Mouse (Mus musculus): Measurements from ENCODE around the gene Trmt112.

DNA sequence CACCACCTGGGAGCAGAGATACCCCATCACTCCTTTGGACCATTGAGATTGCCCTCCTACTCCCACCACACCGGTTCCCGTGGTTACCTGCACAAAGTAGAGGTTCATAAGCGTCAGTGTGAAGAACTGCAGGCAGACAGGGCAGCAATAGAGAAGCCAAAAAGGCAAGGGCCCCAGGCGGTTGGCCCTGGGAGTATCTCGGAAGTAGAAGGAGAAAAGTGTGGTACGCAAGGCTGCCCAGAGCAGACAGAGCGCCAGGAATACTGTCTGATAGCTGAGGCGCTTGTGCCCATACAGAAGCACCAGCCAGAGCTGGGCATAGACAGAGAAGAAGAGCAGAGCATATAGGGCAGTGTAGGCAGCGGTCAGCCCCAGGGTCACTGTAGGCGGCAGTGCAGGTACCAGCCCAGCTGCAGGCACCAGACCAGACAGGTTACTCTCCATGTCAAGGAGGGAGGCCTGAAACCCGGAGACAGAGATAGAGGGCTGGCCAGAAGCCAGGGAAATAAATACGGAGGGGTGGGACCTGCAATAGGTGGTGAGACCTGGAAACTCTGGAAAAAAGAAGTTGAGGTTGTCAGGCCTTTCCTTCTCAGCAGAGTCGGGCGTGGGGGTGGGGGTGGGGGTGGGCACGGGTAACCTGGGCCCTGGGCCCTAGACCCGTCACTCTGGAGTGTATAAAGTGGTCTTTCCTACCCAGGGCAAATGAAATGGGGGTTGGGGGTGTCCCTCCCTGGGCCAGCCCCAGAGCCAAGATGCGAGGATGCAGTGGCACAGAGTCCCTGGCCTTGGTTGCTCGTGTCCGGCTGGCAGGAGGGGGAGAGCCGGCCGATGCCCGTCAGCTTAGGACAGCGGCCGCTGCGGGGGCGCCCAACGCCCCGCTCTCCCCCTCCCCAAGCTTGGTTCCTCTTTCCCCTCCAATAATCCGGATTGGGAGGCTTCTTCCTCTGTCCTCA lies 31.2 kb downstream of the Trmt112 start:
- TF ChIP-seq POLR2A (IDR thresholded peaks at IDR 0.05; ENCODE audit: low read depth, low read length), result no peak
- TF ChIP-seq CTCF (IDR thresholded peaks at IDR 0.05; ENCODE audit: borderline replicate concordance, insufficient read depth, low read length), result no peak

Measured in embryonic fibroblast, embryonic 13.5 days (primary cell).